Mouse (Mus musculus): ENCODE results near the gene Gins2. TPM values are rescaled to one million over a fixed set of nuclear protein-coding genes. Genes with fewer than 3 reads are reported as not detected.

The Gins2 gene
- total and polyA plus RNA-seq, 3 experiments, result 39.6 to 150 (median 49.3) TPM

DNA sequence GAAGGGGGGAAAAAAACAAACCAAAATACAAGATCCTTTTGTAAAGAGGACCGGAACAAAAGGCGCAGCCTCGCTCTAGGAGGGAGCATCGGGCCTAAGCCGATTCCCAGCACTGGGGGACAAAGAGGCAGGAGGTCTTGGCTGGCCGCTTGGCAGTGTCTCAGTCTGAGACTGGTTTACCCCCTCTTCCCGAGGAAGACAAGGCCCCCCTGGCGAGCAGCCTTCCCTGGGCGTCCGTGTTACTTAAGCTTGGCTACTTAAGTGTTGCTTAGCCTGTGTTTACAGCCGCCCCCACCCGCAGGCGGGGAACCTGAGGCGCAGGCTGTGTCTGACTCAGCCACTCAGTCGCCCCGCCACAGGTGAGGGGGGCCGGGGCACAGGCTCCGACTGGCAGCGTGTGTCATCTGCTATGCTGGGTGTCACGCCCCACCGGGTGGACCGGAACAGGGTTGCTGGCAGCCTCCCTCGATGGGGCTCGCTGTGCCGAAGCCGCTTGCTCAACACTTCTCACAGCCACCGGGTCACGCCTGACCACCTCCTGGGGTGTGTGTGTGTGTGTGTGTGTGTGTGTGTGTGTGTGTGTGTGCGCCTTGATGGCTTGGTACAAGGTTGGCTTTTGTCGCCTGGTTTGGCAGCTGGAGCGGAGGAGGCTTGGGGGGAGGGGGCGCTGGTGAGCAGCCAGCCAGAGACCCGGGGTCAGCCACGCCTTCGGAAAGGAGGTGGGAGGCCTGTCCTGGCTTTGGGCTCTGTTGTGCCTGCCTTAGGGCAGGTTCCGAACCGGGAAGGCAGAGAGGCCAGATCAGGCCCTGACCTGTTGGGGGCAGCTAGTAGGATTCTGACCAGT is 50.5 kb downstream of the Gins2 start:
- Histone ChIP-seq H3K27me3 (ENCODE audit: control insufficient read depth in 1 of 2, insufficient read depth in 2 of 2, low read length in 2 of 2) (no peaks in the 10 kb centered on the region), H3K36me3 (ENCODE audit: control insufficient read depth in 1 of 2, insufficient read depth in 2 of 2, low read length in 2 of 2) (peaks cover 3 to 33% of the 10 kb centered on the region in 2 experiments; a peak in 3 of 4 replicates), H3K9me3 (replicated peaks; ENCODE audit: insufficient read depth, low read length) (no peaks in the 10 kb centered on the region), H3K27ac (ENCODE audit: control insufficient read depth, low read depth, low read length) (peak overlapping the region; percentile 77), H3K9ac (ENCODE audit: control insufficient read depth, low read depth, low read length, poor library complexity, severe bottlenecking) (peak overlapping the region; percentile 81), H3K79me2 (ENCODE audit: control insufficient read depth, insufficient read depth, low read length, poor library complexity) (peaks cover 96% of the 10 kb centered on the region), H3K4me1 (ENCODE audit: control insufficient read depth in 1 of 2, insufficient read depth in 2 of 2, low read length in 2 of 2) (peaks cover 12 to 32% of the 10 kb centered on the region in 2 experiments), H3K4me3 (ENCODE audit: control insufficient read depth in 1 of 2, insufficient read depth in 1 of 2, low read depth in 2 of 2, low read length in 2 of 2) (peak overlapping the region; percentile 56 to 58)
- DNase-seq (ENCODE audit: low read depth, low spot score), result peak; percentile 77
- TF ChIP-seq MYC (IDR thresholded peaks at IDR 0.05; ENCODE audit: low read depth, low read length) (no peak), NRF1 (IDR thresholded peaks at IDR 0.05; ENCODE audit: insufficient read depth, low read depth, low read length, poor library complexity, severe bottlenecking) (no peak), BHLHE40 (IDR thresholded peaks at IDR 0.05; ENCODE audit: borderline replicate concordance, low read depth, low read length) (no peak), SMC3 (IDR thresholded peaks at IDR 0.05; ENCODE audit: low read depth, low read length) (no peak), POLR2AphosphoS2 (IDR thresholded peaks at IDR 0.05; ENCODE audit: low read length) (no peak), UBTF (IDR thresholded peaks at IDR 0.05; ENCODE audit: borderline replicate concordance, insufficient read depth, low read depth, low read length) (0 out of 2 replicates have a peak, but pooled peaks have one; percentile 42), EP300 (IDR thresholded peaks at IDR 0.05; ENCODE audit: low read depth in 1 of 2, low read length in 2 of 2) (no peak), CTCF (IDR thresholded peaks at IDR 0.05 in 2 of 3, conservative IDR thresholded peaks at IDR 0.05 in 1 of 3; ENCODE audit: control insufficient read depth in 1 of 3, insufficient read depth in 1 of 3, low read depth in 2 of 3, low read length in 3 of 3, poor library complexity in 1 of 3, severe bottlenecking in 1 of 3) (peak in 2 of 3 experiments; percentile 29 to 64; a peak in 5 of 6 replicates), MEF2A (IDR thresholded peaks at IDR 0.05; ENCODE audit: extremely low read depth, insufficient replicate concordance, low read depth, low read length, poor library complexity, severe bottlenecking) (no peak), MAX (IDR thresholded peaks at IDR 0.05; ENCODE audit: low read length) (0 out of 2 replicates have a peak, but pooled peaks have one; percentile 14), ELF1 (IDR thresholded peaks at IDR 0.05; ENCODE audit: low read depth, low read length) (no peak), NELFE (IDR thresholded peaks at IDR 0.05; ENCODE audit: low read depth, low read length) (no peak), ZC3H11A (IDR thresholded peaks at IDR 0.05; ENCODE audit: low read depth, low read length) (no peak), GABPA (IDR thresholded peaks at IDR 0.05; ENCODE audit: low read depth, low read length) (no peak), MXI1 (IDR thresholded peaks at IDR 0.05; ENCODE audit: low read depth, low read length) (peak; percentile 63), POLR2A (IDR thresholded peaks at IDR 0.05; ENCODE audit: control insufficient read depth in 1 of 2, insufficient read depth in 1 of 2, low read depth in 1 of 2, low read length in 2 of 2, poor library complexity in 1 of 2) (no peak), GATA1 (IDR thresholded peaks at IDR 0.05; ENCODE audit: low read depth, low read length) (no peak), TBP (IDR thresholded peaks at IDR 0.05; ENCODE audit: low read depth, low read length) (no peak), USF2 (IDR thresholded peaks at IDR 0.05; ENCODE audit: borderline replicate concordance in 1 of 2, insufficient read depth in 1 of 2, low read depth in 1 of 2, low read length in 2 of 2) (no peak), MAFK (IDR thresholded peaks at IDR 0.05; ENCODE audit: borderline replicate concordance, low read depth, low read length) (no peak), ZNF384 (IDR thresholded peaks at IDR 0.05; ENCODE audit: low read depth, low read length) (no peak), ZKSCAN1 (IDR thresholded peaks at IDR 0.05; ENCODE audit: low read depth, low read length) (no peak), KAT2A (conservative IDR thresholded peaks at IDR 0.05; ENCODE audit: low read depth, low read length) (no peak), USF1 (IDR thresholded peaks at IDR 0.05; ENCODE audit: low read depth, low read length) (no peak), MYB (IDR thresholded peaks at IDR 0.05; ENCODE audit: low read depth, low read length) (no peak), ZMIZ1 (IDR thresholded peaks at IDR 0.05; ENCODE audit: low read depth, low read length) (no peak), ETS1 (IDR thresholded peaks at IDR 0.05; ENCODE audit: low read depth, low read length) (no peak; the same call in 1 of the 2 replicates), RAD21 (IDR thresholded peaks at IDR 0.05; ENCODE audit: low read depth, low read length) (no peak), CHD1 (IDR thresholded peaks at IDR 0.05; ENCODE audit: low read depth, low read length) (no peak), RCOR1 (IDR thresholded peaks at IDR 0.05; ENCODE audit: low read depth, low read length) (no peak), E2F4 (IDR thresholded peaks at IDR 0.05; ENCODE audit: borderline replicate concordance, low read depth, low read length) (no peak), MAZ (IDR thresholded peaks at IDR 0.05; ENCODE audit: low read depth, low read length) (0 out of 2 replicates have a peak, but pooled peaks have one; percentile 4), HCFC1 (IDR thresholded peaks at IDR 0.05; ENCODE audit: low read depth, low read length) (no peak), CHD2 (IDR thresholded peaks at IDR 0.05; ENCODE audit: low read length) (no peak), TCF12 (IDR thresholded peaks at IDR 0.05; ENCODE audit: low read depth, low read length) (0 out of 2 replicates have a peak, but pooled peaks have one; percentile 8)
